Mouse (Mus musculus): ENCODE measurements around the gene Sh3gl2.

GRCm38 (mm10) chr4:85325454-85325853 lies 120.5 kb downstream of the Sh3gl2 start:
- TF ChIP-seq CTCF (IDR thresholded peaks at IDR 0.05; ENCODE audit: borderline replicate concordance, insufficient read depth, low read length) (no peak), POLR2A (IDR thresholded peaks at IDR 0.05; ENCODE audit: low read depth, low read length) (no peak)
